Mouse (Mus musculus): ENCODE measurements around the gene Ninj2. TPM values are rescaled to one million over a fixed set of nuclear protein-coding genes. Genes with fewer than 3 reads are reported as not detected.

Gene Ninj2
- total RNA-seq, 2 experiments from 2014 or later = not detected

Other genes starting within 250 kb of the Ninj2 start
- 10 to 100 TPM; 22.7 to 26.7 TPM for gene Erc1, start 245.2 kb upstream of the Ninj2 start, total RNA-seq (2021)
- 10 to 100 TPM; 10.4 to 20.3 TPM for gene Rad52, start 190.7 kb upstream of the Ninj2 start, total RNA-seq (2021)
- gene Wnk1, start 54.7 kb upstream of the Ninj2 start, total RNA-seq (2021) = 100 to 1,000 TPM; 283 to 292 TPM
- gene D330020A13Rik, start 201.0 kb downstream of the Ninj2 start, total RNA-seq (2021) = under 1 TPM in 1 of 2 experiments, not detected in 1; 0.41 TPM
- gene B4galnt3, start 201.2 kb downstream of the Ninj2 start, total RNA-seq (2021) = 1 to 10 TPM; 3.3 to 3.4 TPM

All from gastrocnemius, postnatal 10 days (tissue).